Mouse (Mus musculus): ENCODE results near the gene Ppp4r3a. TPM values are rescaled to one million over a fixed set of nuclear protein-coding genes. Genes with fewer than 3 reads are reported as not detected.
"Not testable (repeated sequence)": the region's sequence is repeated elsewhere in the genome, so short reads cannot be mapped to it uniquely, and the experiment has no call there.

The Ppp4r3a gene
- 27.7 and 31.1 TPM in 2 replicates for polyA plus RNA-seq (2015; fragmentation: Nextera tagmentation; extraction: Ambion mirVana)

- peak; percentile 96 for DNase-seq (ENCODE audit: low spot score)
- under 1% methylated on average over 87 of the region's 90 CpGs for WGBS
- ATAC-seq (replicated peaks; ENCODE audit: low FRiP score, low read depth) = peak; percentile 98
- peak within 1 kb of the TSS; percentile 92 for H3K9ac ChIP-seq (ENCODE audit: low read depth, low read length)
- H3K27me3 ChIP-seq (ENCODE audit: insufficient read depth, low read length) = no peaks in the 10 kb centered on the region
- H3K36me3 ChIP-seq (ENCODE audit: insufficient read depth, low read length) = no peaks in the 10 kb centered on the region
- H3K4me2 ChIP-seq (ENCODE audit: low read length) = peak within 1 kb of the TSS; percentile 84
- peak within 1 kb of the TSS; percentile 99 for H3K4me3 ChIP-seq (replicated peaks; ENCODE audit: low read depth, low read length)
- H3K27ac ChIP-seq = peak within 1 kb of the TSS; percentile 93
- H3K4me1 ChIP-seq (replicated peaks; ENCODE audit: insufficient read depth, low read length) = peaks cover 4% of the 10 kb centered on the region; the same call in 1 of the 2 replicates
- TF ChIP-seq CTCF (IDR thresholded peaks at IDR 0.05; ENCODE audit: low read depth) = no peak
- H3K9me3 ChIP-seq (replicated peaks; ENCODE audit: low read length) = no peaks in the 10 kb centered on the region
These were observed at the start of gene Ppp4r3a for GRCm38 (mm10) chr12:101083076-101083838. Ppp4r3a (minus strand) TSS chr12:101083702.

GRCm38 (mm10) chr12:101123013-101123412 lies 39.5 kb upstream of the Ppp4r3a start:
- Histone ChIP-seq H3K36me3 (ENCODE audit: insufficient read depth, low read length) (no peaks in the 10 kb centered on the region), H3K27ac (no peak overlapping the region), H3K4me3 (replicated peaks; ENCODE audit: low read depth, low read length) (no peak overlapping the region), H3K9ac (ENCODE audit: low read depth, low read length) (no peak overlapping the region), H3K4me2 (ENCODE audit: low read length) (no peak overlapping the region), H3K4me1 (replicated peaks; ENCODE audit: insufficient read depth, low read length) (no peaks in the 10 kb centered on the region), H3K27me3 (ENCODE audit: insufficient read depth, low read length) (no peaks in the 10 kb centered on the region), H3K9me3 (replicated peaks; ENCODE audit: low read length) (no peaks in the 10 kb centered on the region)
- ATAC-seq (replicated peaks; ENCODE audit: low FRiP score, low read depth) (no peak), DNase-seq (ENCODE audit: low spot score) (peak; percentile 65)
- peak; percentile 78 for TF ChIP-seq CTCF (IDR thresholded peaks at IDR 0.05; ENCODE audit: low read depth)
- WGBS = 14% methylated on average over 1 of the region's 1 CpGs

GRCm38 (mm10) chr12:101122066-101122465 lies 38.6 kb upstream of the Ppp4r3a start:
- WGBS = 74% methylated on average over 4 of the region's 4 CpGs
- not testable (repeated sequence) for H3K9me3 ChIP-seq (replicated peaks; ENCODE audit: low read length); H3K4me2 ChIP-seq (ENCODE audit: low read length); H3K4me1 ChIP-seq (replicated peaks; ENCODE audit: insufficient read depth, low read length); H3K36me3 ChIP-seq (ENCODE audit: insufficient read depth, low read length); H3K9ac ChIP-seq (ENCODE audit: low read depth, low read length); H3K4me3 ChIP-seq (replicated peaks; ENCODE audit: low read depth, low read length); DNase-seq (ENCODE audit: low spot score); H3K27me3 ChIP-seq (ENCODE audit: insufficient read depth, low read length); H3K27ac ChIP-seq; ATAC-seq (replicated peaks; ENCODE audit: low FRiP score, low read depth)

GRCm38 (mm10) chr12:101109794-101110585 lies 26.5 kb upstream of the Ppp4r3a start:
- 68% methylated on average over 3 of the region's 3 CpGs for WGBS
- ATAC-seq (replicated peaks; ENCODE audit: low FRiP score, low read depth); H3K36me3 ChIP-seq (ENCODE audit: insufficient read depth, low read length); H3K27me3 ChIP-seq (ENCODE audit: insufficient read depth, low read length); H3K4me1 ChIP-seq (replicated peaks; ENCODE audit: insufficient read depth, low read length); H3K27ac ChIP-seq; H3K4me3 ChIP-seq (replicated peaks; ENCODE audit: low read depth, low read length); DNase-seq (ENCODE audit: low spot score); H3K9ac ChIP-seq (ENCODE audit: low read depth, low read length); H3K9me3 ChIP-seq (replicated peaks; ENCODE audit: low read length); H3K4me2 ChIP-seq (ENCODE audit: low read length): not testable (repeated sequence)

GRCm38 (mm10) chr12:101107722-101108121 lies 24.2 kb upstream of the Ppp4r3a start:
- H3K27me3 ChIP-seq (ENCODE audit: insufficient read depth, low read length) = no peaks in the 10 kb centered on the region
- WGBS = 88% methylated on average over 1 of the region's 1 CpGs
- no peak for DNase-seq (ENCODE audit: low spot score)
- no peak for ATAC-seq (replicated peaks; ENCODE audit: low FRiP score, low read depth)
- no peaks in the 10 kb centered on the region for H3K36me3 ChIP-seq (ENCODE audit: insufficient read depth, low read length)
- no peak for TF ChIP-seq CTCF (IDR thresholded peaks at IDR 0.05; ENCODE audit: low read depth)
- no peak overlapping the region for H3K27ac ChIP-seq
- H3K4me1 ChIP-seq (replicated peaks; ENCODE audit: insufficient read depth, low read length) = no peaks in the 10 kb centered on the region
- H3K9me3 ChIP-seq (replicated peaks; ENCODE audit: low read length) = no peaks in the 10 kb centered on the region
- no peak overlapping the region for H3K4me2 ChIP-seq (ENCODE audit: low read length)
- H3K4me3 ChIP-seq (replicated peaks; ENCODE audit: low read depth, low read length) = no peak overlapping the region
- H3K9ac ChIP-seq (ENCODE audit: low read depth, low read length) = no peak overlapping the region

GRCm38 (mm10) chr12:101105571-101105970 lies 22.1 kb upstream of the Ppp4r3a start:
- DNase-seq (ENCODE audit: low spot score) (no peak), ATAC-seq (replicated peaks; ENCODE audit: low FRiP score, low read depth) (no peak)
- Histone ChIP-seq H3K27me3 (ENCODE audit: insufficient read depth, low read length) (no peaks in the 10 kb centered on the region), H3K9me3 (replicated peaks; ENCODE audit: low read length) (no peaks in the 10 kb centered on the region), H3K4me2 (ENCODE audit: low read length) (no peak overlapping the region), H3K4me1 (replicated peaks; ENCODE audit: insufficient read depth, low read length) (no peaks in the 10 kb centered on the region), H3K36me3 (ENCODE audit: insufficient read depth, low read length) (no peaks in the 10 kb centered on the region), H3K9ac (ENCODE audit: low read depth, low read length) (no peak overlapping the region), H3K4me3 (replicated peaks; ENCODE audit: low read depth, low read length) (no peak overlapping the region), H3K27ac (no peak overlapping the region)
- no peak for TF ChIP-seq CTCF (IDR thresholded peaks at IDR 0.05; ENCODE audit: low read depth)
- 47% methylated on average over 5 of the region's 5 CpGs for whole genome bisulfite sequencing

Data from kidney, postnatal 0 days (tissue).